Mouse (Mus musculus): ENCODE results near the gene Itpr2.

The Itpr2 gene

DNA sequence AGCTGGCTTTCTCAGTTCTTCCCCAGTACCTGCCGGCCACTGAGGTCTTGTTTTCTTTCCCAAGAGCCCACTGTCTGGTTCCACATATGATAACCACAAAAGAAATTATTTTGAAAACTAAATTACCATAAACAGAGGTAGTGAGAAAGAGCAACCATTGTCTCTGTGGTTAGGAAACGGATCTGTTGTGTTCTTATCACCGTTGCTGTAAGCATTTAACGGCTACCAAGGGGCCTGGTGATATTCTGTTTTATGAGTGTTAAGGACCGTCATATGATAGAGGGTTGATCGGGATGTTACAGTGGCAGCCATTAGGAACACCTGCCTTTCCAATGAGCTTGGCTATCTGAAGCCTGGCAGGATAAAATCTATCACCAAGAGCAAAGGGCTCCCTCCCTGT lies 390.2 kb downstream of the Itpr2 start:
- DNase-seq (ENCODE audit: low read depth, low spot score): no peak

DNA sequence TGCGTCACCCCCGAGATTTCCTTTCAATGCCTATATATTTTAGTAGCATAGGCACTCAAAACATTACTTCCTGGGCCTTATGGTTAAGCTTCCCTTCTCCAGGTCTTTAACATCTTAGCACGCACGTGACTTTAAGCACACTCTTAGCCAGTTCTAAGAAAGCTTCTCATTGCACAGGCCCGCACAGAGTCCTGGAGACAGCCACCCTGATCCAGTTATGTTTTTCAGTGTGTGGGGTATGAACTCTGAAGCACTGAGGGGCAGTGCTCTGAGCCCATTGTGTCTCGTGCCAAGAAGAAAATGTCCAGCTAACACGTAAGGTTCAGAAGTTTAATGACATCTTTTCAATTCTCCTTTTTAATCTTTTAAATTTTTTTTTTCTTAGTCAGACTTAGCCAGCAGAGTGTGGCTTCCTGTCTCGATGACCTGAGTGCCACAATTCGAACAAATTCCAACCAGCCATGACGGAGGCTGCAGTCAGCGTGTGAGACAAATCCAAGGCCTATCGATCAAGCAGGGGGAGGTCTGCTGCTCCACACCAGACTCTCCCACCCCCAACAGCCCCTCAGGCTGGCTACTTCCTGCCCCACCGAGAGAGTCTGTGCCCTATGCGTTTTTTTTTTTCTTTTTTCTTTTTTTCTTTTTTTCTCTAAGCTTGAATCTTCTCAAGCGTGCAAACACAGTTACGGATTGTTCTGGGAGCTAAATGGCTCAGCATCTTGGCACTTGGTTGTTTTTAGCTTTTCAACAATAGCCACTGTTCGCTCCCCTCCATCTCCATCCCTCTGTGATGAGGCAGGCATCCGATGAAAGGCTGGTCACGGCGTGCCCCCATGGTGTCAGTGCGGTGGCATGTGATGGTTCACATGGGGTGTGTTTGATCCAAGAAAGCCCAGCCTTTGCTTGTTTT lies 390.9 kb downstream of the Itpr2 start:
- DNase-seq (ENCODE audit: low read depth, low spot score): no peak

DNA sequence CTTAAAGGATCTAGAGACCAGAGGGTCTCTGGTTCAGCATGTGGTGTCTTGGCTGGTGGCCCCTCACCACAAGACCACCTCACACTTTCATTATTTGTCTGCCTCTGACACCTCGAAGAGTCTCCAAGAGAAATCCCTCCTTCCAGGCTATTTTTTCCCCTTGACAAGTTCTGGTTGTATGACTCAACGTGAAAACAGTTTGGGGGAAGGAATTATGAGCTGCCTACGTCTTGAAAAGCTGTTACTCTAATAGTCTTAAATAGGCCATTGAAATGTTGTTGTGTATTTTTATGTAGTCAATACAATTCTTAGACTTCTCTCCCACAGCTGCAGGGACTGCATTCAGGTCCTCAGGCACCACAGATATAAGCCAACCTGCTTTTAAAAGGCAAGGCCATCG lies 391.6 kb downstream of the Itpr2 start:
- DNase-seq (ENCODE audit: low read depth, low spot score): no peak

DNA sequence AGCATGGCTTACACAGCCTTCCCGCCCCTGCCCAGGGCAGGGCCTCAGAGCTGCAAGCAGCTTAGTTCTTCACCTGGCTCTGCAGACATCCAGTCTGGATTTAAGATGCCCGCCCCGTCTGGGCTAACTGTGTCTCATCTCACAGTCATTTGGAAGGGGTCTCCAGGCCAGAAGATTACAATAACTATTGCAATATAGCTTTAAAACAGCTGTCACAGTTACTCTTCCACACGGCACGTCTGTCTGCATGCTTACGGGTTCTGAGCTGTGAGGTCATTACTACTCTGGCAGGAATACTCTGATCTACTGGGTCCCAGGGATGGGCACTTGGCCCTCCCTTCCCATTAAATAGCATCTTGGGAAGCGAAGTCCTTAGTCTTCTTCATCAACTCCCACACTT lies 393.3 kb downstream of the Itpr2 start:
- DNase-seq (ENCODE audit: low read depth, low spot score): no peak

DNA sequence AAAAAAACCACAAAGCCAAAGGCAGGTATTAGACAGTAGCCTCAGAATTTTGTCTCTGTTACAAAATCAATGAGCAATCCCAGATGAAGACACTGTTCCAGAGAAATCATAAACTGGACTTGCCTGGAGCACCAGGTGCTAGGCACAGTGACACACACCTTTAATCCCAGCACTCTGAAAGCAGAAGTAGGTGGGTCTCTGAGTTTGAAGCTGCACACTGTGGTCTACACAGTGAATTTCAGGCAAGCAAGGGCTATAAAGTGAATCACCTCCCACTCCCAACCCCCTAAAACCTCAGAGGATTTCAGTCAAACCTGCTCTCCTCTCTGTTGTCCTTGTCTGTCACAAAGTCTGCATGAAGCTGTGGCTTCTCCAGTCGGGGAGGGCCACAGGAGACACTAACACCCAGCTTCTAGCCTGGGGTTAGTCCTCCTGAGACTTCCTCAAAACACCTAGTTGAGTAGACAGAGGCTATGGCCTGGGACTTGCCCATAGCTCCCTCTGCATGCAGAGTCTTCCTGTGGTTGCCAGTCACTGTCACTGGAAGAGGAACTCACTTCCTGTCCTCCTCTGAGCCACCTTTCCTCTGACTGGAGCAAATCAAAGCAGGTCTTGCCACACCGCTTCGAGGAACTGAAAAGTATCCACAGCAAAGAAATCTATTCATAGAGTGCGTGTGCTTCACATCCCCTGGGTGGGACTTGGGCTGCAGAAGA lies 394.7 kb downstream of the Itpr2 start:
- no peak for DNase-seq (ENCODE audit: low read depth, low spot score)

DNA sequence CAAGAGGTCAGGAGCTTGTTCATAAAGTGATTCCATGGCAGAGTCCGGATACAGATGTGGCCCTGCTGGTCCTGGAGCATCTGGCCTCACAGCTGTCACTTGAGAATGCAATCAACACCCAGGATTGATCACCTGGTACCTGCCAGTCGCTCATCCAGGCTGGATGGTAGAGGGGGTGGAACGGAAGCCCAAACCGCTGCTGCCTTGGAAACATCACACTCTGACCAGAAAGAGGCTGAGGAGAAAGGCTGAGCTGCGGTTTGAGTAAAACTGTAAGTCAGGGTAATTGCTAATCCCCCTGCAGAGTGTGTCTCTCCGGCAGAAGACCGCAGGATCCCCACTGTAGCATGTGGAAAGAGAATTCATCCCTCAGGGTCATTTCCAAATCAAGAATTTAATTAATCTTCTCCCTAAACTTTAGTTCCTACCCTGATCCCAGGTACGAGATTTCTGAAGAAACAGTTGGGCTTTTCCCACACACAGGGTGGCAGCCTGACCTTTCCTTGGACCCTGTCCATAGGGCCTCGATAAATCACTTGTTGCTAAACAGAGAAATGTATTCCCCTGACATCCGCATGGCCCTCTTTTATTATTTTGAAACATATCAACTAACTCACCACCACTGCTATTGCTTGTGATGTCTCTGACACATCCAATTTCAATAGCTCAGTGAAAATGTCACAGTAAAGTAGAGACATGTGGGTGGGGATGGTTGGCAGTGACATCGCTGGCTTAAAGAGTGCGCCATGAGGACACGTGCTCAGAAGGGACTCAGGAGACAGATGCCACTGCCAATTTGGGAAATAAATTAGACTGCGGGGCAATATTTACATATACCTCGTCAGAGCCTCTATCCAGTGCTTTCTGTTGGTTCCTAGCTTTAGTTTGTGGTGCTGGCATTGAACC lies 418.7 kb downstream of the Itpr2 start:
- DNase-seq (ENCODE audit: low read depth, low spot score): no peak

DNA sequence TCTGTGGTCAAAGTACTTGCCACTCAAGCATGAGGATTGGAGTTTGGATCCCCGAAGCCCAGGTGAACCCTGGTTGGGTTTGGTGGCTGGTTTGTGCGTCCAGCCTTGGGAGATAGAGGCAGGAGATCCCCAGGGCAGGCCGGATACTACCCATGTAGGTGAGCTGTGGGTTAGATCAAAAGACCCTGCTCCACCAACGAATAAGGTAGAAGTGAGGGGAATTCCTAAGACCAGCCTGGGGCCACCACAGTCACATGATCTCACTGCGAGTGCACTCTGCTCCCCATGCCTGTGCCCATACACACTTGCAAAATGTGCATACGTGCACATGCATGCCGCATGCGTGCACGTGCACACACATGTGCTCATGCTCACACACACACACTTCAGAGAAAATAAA lies 419.5 kb downstream of the Itpr2 start:
- no peak for DNase-seq (ENCODE audit: low read depth, low spot score)

DNA sequence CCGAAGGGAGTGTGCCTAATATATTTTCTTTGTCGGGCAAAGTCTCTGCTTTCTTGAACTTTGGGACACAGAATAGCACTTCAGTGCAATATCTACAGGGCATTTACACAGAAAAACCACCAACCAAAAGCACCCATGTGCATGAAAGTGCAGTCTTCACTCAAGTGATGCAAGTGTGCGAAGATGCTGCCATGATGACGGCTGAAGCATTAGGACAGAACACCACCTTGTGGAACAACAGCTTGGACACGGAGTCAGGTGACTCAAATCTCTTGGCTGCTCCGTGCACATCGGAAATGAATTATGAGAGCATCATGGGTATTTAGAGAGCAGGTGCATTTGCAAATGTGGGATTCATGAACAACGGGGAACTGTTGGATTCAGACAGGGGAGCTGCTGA lies 420.4 kb downstream of the Itpr2 start:
- DNase-seq (ENCODE audit: low read depth, low spot score): no peak

DNA sequence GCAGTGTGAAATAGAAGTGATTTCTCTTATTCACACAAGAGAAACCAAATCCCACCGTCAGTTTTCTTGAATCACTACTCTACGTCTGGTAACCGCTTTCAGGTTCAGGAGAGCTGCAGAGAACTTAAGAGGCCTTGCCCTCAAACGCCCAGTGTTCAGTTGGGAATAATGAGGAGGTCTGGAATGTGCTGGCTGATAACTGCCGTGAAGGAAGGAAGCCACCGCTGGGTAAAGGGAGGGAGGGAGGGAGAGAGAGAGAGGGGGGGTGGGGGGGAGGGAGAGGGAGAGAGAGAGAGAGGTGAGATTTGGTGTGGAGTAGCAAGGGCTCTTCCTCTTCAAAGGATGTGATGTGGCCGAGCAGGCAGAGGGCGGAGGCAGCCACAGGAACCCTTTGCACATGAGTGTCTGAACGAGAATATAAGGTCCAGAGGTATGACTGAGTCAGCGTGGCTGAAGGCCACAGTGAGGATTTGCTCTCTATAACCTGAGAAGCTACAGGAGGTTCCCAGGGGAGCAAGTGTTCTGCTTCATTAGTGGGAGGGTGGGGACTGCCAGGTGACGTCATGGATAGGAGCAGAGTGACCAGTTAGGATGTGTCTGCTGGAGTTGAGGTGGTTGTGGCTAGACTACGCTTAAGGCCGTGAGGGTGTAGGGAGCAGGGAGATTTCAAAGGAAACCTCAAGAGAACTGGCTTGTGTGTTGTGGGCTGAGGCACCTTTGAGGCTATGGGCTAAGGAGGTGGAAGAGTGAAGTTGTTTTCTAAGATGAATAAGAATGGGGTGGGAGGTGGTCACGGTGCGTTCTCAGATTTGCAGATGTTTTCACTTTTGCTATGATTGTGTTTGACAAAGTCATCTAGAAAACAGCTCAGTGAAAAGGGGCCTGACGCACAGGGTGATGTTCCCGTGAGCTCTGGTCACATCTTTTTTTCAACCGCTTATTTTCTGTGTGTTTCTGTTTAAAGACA lies 421.2 kb downstream of the Itpr2 start:
- DNase-seq (ENCODE audit: low read depth, low spot score): no peak

DNA sequence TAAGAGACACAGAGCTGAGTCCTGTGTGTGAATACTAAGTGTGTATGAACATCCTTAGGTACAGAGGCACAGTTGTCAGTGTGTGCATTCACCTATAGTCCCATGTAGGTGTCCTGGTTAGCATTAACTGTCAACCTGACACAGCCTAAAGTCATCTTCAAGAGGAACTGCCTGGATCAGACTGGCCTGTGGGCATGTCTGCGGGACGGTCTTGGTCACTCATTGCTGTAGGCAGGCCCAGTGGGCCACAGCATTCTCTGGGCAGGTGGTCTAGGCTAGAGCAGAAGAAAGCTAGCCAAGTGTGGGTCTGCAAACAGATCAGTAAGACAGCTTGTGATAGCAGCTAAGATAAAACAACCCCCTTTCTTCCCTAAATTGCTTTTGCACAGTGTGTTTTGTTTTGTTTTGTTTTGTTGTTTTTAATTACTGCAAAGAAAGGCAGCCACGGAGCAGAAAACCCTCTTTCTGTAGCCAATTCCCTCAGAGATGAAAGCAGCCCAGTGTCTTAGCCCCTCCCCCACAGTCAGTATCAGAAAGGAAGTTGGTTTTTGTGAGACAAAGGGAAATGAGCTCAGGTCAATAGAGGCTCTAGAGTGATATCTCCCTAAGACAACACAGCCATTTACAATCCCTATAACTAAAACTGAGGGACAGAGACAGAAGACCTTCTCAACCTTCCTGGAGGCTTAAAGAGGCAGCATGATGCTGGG lies 422.1 kb downstream of the Itpr2 start:
- no peak for DNase-seq (ENCODE audit: low read depth, low spot score)

DNA sequence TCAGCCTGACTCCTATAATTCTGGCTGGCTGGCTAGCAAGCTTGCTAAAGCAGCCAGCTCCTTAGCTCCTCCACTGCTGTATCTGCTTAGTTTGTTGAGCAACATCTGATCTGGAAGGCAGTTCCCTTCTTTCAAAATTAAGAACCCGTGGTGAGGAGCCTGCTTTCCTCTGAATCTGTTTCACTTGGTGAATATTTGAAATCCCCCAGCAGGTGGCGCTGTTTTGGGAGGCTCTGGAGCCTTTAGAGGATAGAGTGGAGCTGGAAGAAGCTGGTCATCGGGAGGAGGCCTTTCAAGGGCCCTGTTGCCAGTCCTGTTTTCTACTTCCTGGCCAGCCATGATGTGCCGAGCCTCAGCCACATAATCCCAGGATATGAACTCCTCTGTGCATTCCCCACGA lies 422.8 kb downstream of the Itpr2 start:
- peak; percentile 42 for DNase-seq (ENCODE audit: low read depth, low spot score)

DNA sequence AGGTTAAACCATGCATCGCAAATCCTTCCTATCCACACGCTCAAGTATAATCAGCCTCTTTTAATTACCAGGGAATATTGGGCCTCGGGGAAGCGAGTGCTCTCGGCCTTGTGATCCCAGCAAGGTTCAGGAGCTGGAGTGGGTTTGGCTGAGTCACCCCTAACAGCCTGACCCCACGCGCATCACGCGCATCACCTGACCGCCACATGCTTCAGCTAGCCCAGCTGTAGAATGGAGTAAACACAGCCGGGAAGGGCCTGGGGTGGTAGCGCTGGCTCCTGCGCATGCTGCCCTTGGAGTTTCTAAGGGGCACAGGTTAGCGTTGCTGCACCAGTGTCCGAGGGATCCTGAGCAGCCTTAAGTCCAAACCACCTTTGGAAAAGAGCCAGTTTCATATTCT lies 423.9 kb downstream of the Itpr2 start:
- no peak for DNase-seq (ENCODE audit: low read depth, low spot score)

DNA sequence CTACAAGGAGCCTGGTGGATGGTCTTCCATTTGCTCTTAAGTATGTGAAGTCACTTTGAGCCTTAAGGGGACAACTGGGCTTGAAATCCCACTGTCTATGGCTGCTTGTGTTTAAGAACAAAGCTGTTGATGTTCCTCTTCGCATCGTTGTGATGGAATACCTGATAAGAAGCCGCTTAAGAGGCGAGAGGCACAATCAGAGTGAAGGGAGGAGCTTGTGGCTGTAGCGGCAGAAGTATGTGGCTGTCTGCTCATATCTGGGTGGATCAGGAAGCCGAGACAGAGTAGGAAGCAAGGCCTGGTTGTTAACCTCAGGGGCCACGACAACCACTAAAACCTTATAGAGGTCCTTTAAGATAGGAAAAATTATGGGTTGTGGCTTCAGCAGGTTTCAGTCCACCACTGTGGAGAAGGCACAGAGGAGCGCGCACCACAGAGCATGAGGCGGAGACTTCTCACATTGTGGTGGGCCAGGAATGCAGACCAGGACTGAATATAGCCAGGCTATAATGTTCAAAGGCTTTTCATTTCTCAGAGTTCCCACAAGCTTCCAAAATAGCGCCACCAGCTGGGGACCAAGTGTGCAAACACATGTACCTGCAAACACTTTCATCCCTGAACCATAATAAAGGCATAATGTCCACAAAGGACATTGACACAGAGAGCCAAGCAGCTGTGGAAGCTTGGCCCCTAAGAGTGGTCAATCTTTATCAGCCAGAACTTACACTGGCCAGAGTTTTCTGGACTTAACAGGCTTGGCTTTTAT lies 424.7 kb downstream of the Itpr2 start:
- no peak for DNase-seq (ENCODE audit: low read depth, low spot score)

DNA sequence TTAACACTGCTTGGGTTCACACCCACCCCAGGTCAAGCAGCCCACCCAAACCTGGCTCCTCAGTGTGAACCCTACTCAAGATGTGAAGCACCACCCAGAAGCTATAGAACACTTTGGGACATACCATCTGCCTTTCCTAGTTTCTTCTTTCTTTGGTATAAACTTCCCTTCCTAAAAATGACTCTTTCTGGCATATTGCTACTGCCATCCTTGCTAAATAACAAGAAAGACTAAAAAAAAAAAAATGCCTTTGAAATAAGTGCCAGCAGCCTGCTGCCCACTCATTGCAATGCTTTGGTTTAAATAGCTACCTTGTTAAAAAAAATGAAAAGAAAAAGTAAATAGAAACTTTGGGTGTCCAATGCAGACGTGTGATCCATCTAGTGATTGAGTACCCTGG lies 429.2 kb downstream of the Itpr2 start:
- DNase-seq (ENCODE audit: low read depth, low spot score): no peak

DNA sequence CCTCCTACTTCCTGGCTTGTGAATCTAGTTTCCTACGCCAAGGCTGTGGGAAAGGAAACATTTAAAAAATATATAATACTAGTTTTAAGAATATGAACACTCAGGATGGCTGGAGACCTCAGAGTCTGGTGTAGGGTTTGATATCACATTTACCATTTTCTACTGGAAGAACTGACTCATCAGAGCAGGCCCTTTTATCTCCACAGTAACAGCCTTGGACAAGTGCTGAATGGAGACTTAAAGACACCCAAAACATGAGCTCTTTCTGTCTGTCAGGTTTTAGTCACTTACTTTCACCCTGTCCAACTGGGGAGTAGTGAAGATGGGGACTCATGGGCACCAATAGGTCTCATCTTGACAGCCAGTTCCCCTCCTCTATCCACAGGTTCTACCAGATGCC lies 430.1 kb downstream of the Itpr2 start:
- DNase-seq (ENCODE audit: low read depth, low spot score): no peak
